Mouse (Mus musculus): ENCODE results near the gene Tcp11l2.

GRCm38 (mm10) chr10:84598172-84598571 is 21.7 kb downstream of the Tcp11l2 start:
- TF ChIP-seq CTCF (IDR thresholded peaks at IDR 0.05; ENCODE audit: control insufficient read depth, insufficient read depth, low read length): no peak
- no peak for TF ChIP-seq POLR2A (IDR thresholded peaks at IDR 0.05; ENCODE audit: borderline replicate concordance, control insufficient read depth, low read depth, low read length)

Measured in bone marrow, adult 2 months (tissue).